ENCODE assay signal across 10 mouse cellular contexts in the genomic region with DNA sequence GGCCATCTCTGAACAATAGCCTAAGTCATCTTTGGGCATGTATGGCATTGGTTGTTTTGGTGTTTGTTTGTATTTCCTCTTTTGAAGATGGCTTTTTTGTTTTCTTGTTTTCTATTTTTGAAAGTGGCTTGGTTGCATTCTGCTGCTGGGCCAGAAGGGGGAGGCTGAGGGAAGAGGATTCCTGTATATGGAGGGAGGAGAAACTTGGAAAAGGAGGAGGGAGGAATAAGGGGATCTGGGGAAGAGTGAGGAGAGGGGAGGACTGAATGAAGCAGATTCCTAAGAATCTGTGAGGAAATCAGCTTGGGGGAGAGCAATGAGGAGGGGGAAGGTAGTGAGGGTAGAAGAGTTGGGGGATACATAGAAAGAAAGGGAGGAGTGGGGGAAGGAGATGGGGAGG.
DNase-seq lines count a peak whose midpoint lies in the region; ATAC-seq and TF ChIP-seq lines count a peak whose summit lies in the region.
"Had no signal": no experiment of that assay in that cellular context is flagged by ENCODE, and none has a peak within 500 bp of the region (broad histone marks: within the 10 kb centered on the region; RNA-seq: fewer than 3 reads in every experiment).

No protein-coding gene starts in this region.

- TF ChIP-seq CTCF in heart, adult 2 months (IDR thresholded peaks at IDR 0.05) = peak; percentile 76

- no peaks in the 10 kb centered on the region for H3K4me1 ChIP-seq in heart, adult 2 months (ENCODE audit: control insufficient read depth, insufficient read depth, low read length)
- peaks cover 21% of the 10 kb centered on the region for H3K4me1 ChIP-seq in neural tube, embryonic 15.5 days

- H3K79me2 ChIP-seq in heart, adult 2 months (replicated peaks; ENCODE audit: control insufficient read depth, insufficient read depth, low read length) = no peaks in the 10 kb centered on the region

- DNase-seq in heart, adult 2 months = peak; percentile 20 to 42
- DNase-seq in heart, adult 8-10 months (ENCODE audit: low spot score) = no peak
- peak; percentile 53 for DNase-seq in neural tube, embryonic 10.5 days (ENCODE audit: extremely low spot score, low spot score)
- peak; percentile 48 to 64 for DNase-seq in cerebellum, postnatal 36 days
- peak; percentile 24 for DNase-seq in kidney, postnatal 14 days
- DNase-seq in right cerebral cortex, postnatal 14 days = peak; percentile 40
- no peak for DNase-seq in thymus, postnatal 25 days

- 0 out of 2 replicates have a peak, but pooled peaks have one; percentile 11 for TF ChIP-seq EP300 in heart, adult 2 months (IDR thresholded peaks at IDR 0.05; ENCODE audit: insufficient read depth, low read depth, low read length)

- no peak for TF ChIP-seq POLR2A in heart, adult 2 months (IDR thresholded peaks at IDR 0.05; ENCODE audit: insufficient read depth, low read depth, low read length)

- H3K9me3 ChIP-seq in neural tube, embryonic 15.5 days (replicated peaks) = no peaks in the 10 kb centered on the region
- H3K9me3 ChIP-seq: embryonic facial prominence, embryonic 15.5 days had no signal

- no peak overlapping the region for H3K9ac ChIP-seq in heart, adult 2 months (ENCODE audit: low read depth, low read length)
- H3K9ac ChIP-seq in neural tube, embryonic 15.5 days (replicated peaks) = no peak overlapping the region
- H3K9ac ChIP-seq: embryonic facial prominence, embryonic 15.5 days had no signal

- no peak overlapping the region for H3K27ac ChIP-seq in heart, adult 2 months
- no peak overlapping the region for H3K27ac ChIP-seq in neural tube, embryonic 15.5 days (replicated peaks)
- H3K27ac ChIP-seq: embryonic facial prominence, embryonic 15.5 days had no signal

- no peak for ATAC-seq in neural tube, embryonic 15.5 days (ENCODE audit: low FRiP score)

- H3K4me3 ChIP-seq in heart, adult 2 months = no peak overlapping the region
- H3K4me3 ChIP-seq in neural tube, embryonic 15.5 days (replicated peaks) = no peak overlapping the region
- H3K4me3 ChIP-seq: embryonic facial prominence, embryonic 15.5 days; myocyte had no signal

- intact Hi-C loops in heart, adult 2 months (cut with DNase I) = loop anchor here (2.0 to 10.0 kb wide), 3 partner anchors 195 to 342 kb away; no protein-coding TSS in a partner anchor

- H3K27me3 ChIP-seq in heart, adult 2 months (ENCODE audit: control insufficient read depth, insufficient read depth, low read length) = no peaks in the 10 kb centered on the region
- peaks cover 8% of the 10 kb centered on the region; the same call in 1 of the 2 replicates for H3K27me3 ChIP-seq in neural tube, embryonic 15.5 days (replicated peaks)

- no peaks in the 10 kb centered on the region for H3K36me3 ChIP-seq in heart, adult 2 months (ENCODE audit: control insufficient read depth, insufficient read depth, low read length)
- H3K36me3 ChIP-seq in neural tube, embryonic 15.5 days = no peaks in the 10 kb centered on the region
- H3K36me3 ChIP-seq: embryonic facial prominence, embryonic 15.5 days had no signal

- no peak overlapping the region for H3K4me2 ChIP-seq in neural tube, embryonic 15.5 days
- H3K4me2 ChIP-seq: embryonic facial prominence, embryonic 15.5 days had no signal

Comparison
In these comparisons a context has a peak if more than half of its experiments do, and no peak if none do; other contexts are left out.
1. DNase-seq: peak in heart, adult 2 months (2 of 2), neural tube, embryonic 10.5 days (single experiment), cerebellum, postnatal 36 days (2 of 2), kidney, postnatal 14 days (single experiment) and right cerebral cortex, postnatal 14 days (single experiment); none in heart, adult 8-10 months (single experiment) and thymus, postnatal 25 days (single experiment).